Mouse (Mus musculus) myocyte (in vitro differentiated cells): ENCODE results near the gene Apobec3.

Source experiments
- E2F4 ChIP-seq: IDR thresholded peaks from one replicate; pipeline ENCODE4 v1.6.1; 2011; ENCODE audit warnings: mild to moderate bottlenecking, control low read depth, moderate library complexity; ENCODE audit not compliant: insufficient read depth
- MAX ChIP-seq: IDR thresholded peaks from one replicate; pipeline ENCODE4 v1.6.1; 2011; ENCODE audit warnings: low read depth, mild to moderate bottlenecking, control low read depth
- MYOD1 ChIP-seq, 3 experiments: IDR thresholded peaks; one replicate each; pipeline ENCODE4 v1.6.1; 2011; ENCODE audit warnings: control low read depth in 2 of 3, low read depth in 2 of 3, mild to moderate bottlenecking in 2 of 3, moderate library complexity in 1 of 3; ENCODE audit not compliant: insufficient read length in 2 of 3, control insufficient read depth in 1 of 3
- MYOG ChIP-seq, 3 experiments: IDR thresholded peaks; one replicate each; pipeline ENCODE4 v1.6.1; 2011; ENCODE audit warnings: control low read depth in 2 of 3, low read depth in 2 of 3, mild to moderate bottlenecking in 2 of 3; ENCODE audit not compliant: insufficient read length in 2 of 3, control insufficient read depth in 1 of 3, insufficient read depth in 1 of 3
- POLR2A ChIP-seq: IDR thresholded peaks from one replicate; pipeline ENCODE4 v1.6.1; 2011; ENCODE audit warnings: low read depth, mild to moderate bottlenecking, control low read depth, moderate library complexity; ENCODE audit not compliant: insufficient read length
- POLR2AphosphoS2 ChIP-seq: IDR thresholded peaks from one replicate; pipeline ENCODE4 v1.6.1; 2011; ENCODE audit warnings: low read depth, control low read depth; ENCODE audit not compliant: insufficient read length
- REST ChIP-seq: IDR thresholded peaks from one replicate; pipeline ENCODE4 v1.6.1; 2011; ENCODE audit warnings: mild to moderate bottlenecking, control low read depth, moderate library complexity; ENCODE audit not compliant: insufficient read depth, insufficient read length
- TCF12 ChIP-seq: IDR thresholded peaks from one replicate; pipeline ENCODE4 v1.6.1; 2011; ENCODE audit warnings: mild to moderate bottlenecking, control low read depth; ENCODE audit not compliant: poor library complexity, insufficient read depth, severe bottlenecking
- TCF3 ChIP-seq: IDR thresholded peaks from one replicate; pipeline ENCODE4 v1.6.1; 2011; ENCODE audit warnings: low read depth, control low read depth; ENCODE audit not compliant: insufficient read length
- USF1 ChIP-seq: IDR thresholded peaks from one replicate; pipeline ENCODE4 v1.6.1; 2011; ENCODE audit warnings: low read depth, mild to moderate bottlenecking, control low read depth, moderate library complexity

GRCm38 (mm10) chr15:79928316-79928715 is 36.9 kb downstream of the Apobec3 start:
- TF ChIP-seq POLR2A (no peak), MAX (no peak), USF1 (no peak), TCF12 (no peak), MYOD1 (IDR thresholded peaks at IDR 0.05; ENCODE audit: control insufficient read depth in 1 of 3, insufficient read length in 2 of 3, low read depth in 2 of 3) (no peak), POLR2AphosphoS2 (no peak), MYOG (IDR thresholded peaks at IDR 0.05; ENCODE audit: control insufficient read depth in 1 of 3, insufficient read depth in 1 of 3, insufficient read length in 2 of 3, low read depth in 2 of 3) (no peak), E2F4 (no peak), TCF3 (no peak), REST (no peak)
